36 mouse cellular contexts compared by ENCODE assay signal in the genomic region with DNA sequence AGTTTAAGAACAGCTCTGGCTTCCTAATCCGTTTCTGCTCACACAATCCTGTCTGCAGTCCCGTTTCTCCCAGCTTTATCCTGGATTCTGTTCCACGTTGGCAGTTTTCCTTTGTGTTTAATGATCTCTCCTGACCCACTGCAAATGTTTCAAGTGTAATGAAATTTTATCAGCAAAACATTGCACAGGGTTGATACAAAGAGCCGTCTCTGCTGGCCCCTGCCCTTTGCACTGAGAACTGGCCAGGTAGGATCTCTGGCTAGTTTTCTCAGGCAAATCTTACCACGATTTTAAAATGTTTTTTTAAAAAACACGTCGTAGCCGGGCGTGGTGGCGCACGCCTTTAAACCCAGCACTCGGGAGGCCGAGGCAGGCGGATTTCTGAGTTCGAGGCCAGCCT. TPM values are rescaled to one million over a fixed set of nuclear protein-coding genes. Genes with fewer than 3 reads are reported as not detected.
"Had no signal": no experiment of that assay in that cellular context is flagged by ENCODE, and none has a peak within 500 bp of the region (broad histone marks: within the 10 kb centered on the region; RNA-seq: fewer than 3 reads in every experiment).

No protein-coding gene starts in this region.

- H3K4me2 ChIP-seq: heart, embryonic 11.5 days; hindbrain, embryonic 13.5 days; hindbrain, embryonic 15.5 days; limb, embryonic 12.5 days; liver, embryonic 13.5 days; liver, embryonic 15.5 days had no signal

- H3K27ac ChIP-seq: hindbrain, embryonic 13.5 days; hindbrain, embryonic 15.5 days; hindbrain, postnatal 0 days; layer of hippocampus, adult 2 months; limb, embryonic 10.5 days; limb, embryonic 12.5 days; liver, embryonic 13.5 days; liver, embryonic 15.5 days had no signal

- H3K4me1 ChIP-seq: hindbrain, embryonic 13.5 days; limb, embryonic 10.5 days; limb, embryonic 12.5 days; liver, embryonic 15.5 days had no signal

- DNase-seq: forebrain, postnatal 0 days; gastrocnemius, postnatal 14 days; gastrocnemius, postnatal 36 days; heart, adult 11 months; heart, postnatal 10 days; heart, postnatal 36 days; kidney, adult 18-20 months; kidney, adult 8-10 months; kidney, postnatal 10 days; kidney, postnatal 25 days; kidney, postnatal 4 days; layer of hippocampus, adult 9-11 months; layer of hippocampus, postnatal 36 days; liver; liver, embryonic 13.5 days had no signal

- H3K9ac ChIP-seq: forebrain, postnatal 0 days; hindbrain, embryonic 13.5 days; hindbrain, embryonic 15.5 days; limb, embryonic 12.5 days; liver, embryonic 13.5 days; liver, embryonic 15.5 days had no signal

- H3K36me3 ChIP-seq: hindbrain, embryonic 13.5 days; hindbrain, embryonic 15.5 days; limb, embryonic 10.5 days; limb, embryonic 12.5 days; liver, embryonic 13.5 days; liver, embryonic 15.5 days had no signal

- H3K4me3 ChIP-seq: hindbrain, embryonic 13.5 days; hindbrain, embryonic 15.5 days; layer of hippocampus, adult 2 months; limb, embryonic 10.5 days; limb, embryonic 12.5 days; liver, embryonic 13.5 days; liver, embryonic 15.5 days had no signal

- H3K27me3 ChIP-seq: hindbrain, embryonic 13.5 days; hindbrain, embryonic 15.5 days; limb, embryonic 12.5 days; liver, embryonic 15.5 days had no signal

- H3K9me3 ChIP-seq: hindbrain, embryonic 13.5 days; hindbrain, embryonic 15.5 days; limb, embryonic 10.5 days; limb, embryonic 12.5 days; liver, embryonic 13.5 days; liver, embryonic 15.5 days had no signal

RNA-seq across cellular contexts. Expression of a gene that starts 26.9 kb away (rescaled TPM):
- total RNA-seq: hematopoietic stem cell, adult 5-6 weeks had no signal

RNA-seq across cellular contexts. Expression of a gene that starts 39.6 kb away (rescaled TPM):
- total RNA-seq: forebrain, postnatal 0 days; gastrocnemius, adult 18-20 months; gastrocnemius, adult 8-10 months; gastrocnemius, postnatal 14 days; gastrocnemius, postnatal 36 days; heart, adult 8-10 months; heart, postnatal 10 days; heart, postnatal 36 days; hematopoietic stem cell, adult 5-6 weeks; hindbrain, postnatal 0 days; layer of hippocampus, adult 2 months; layer of hippocampus, postnatal 14 days; layer of hippocampus, postnatal 36 days; left cerebral cortex, adult 18-20 months; left cerebral cortex, postnatal 14 days; left cerebral cortex, postnatal 36 days had no signal
- polyA plus RNA-seq: forebrain, postnatal 0 days; heart, embryonic 11.5 days; heart, embryonic 14.5 days; hindbrain, embryonic 11.5 days; hindbrain, embryonic 13.5 days; hindbrain, embryonic 15.5 days; hindbrain, postnatal 0 days; kidney, embryonic 14.5 days; kidney, embryonic 16.5 days; limb, embryonic 10.5 days; limb, embryonic 12.5 days; liver, embryonic 13.5 days; liver, embryonic 15.5 days had no signal

RNA-seq across cellular contexts. Expression of a gene that starts 52.4 kb away (rescaled TPM):
- total RNA-seq: forebrain, postnatal 0 days; gastrocnemius, adult 18-20 months; gastrocnemius, adult 8-10 months; gastrocnemius, postnatal 14 days; gastrocnemius, postnatal 36 days; heart, adult 8-10 months; heart, postnatal 10 days; heart, postnatal 36 days; hematopoietic stem cell, adult 5-6 weeks; hindbrain, postnatal 0 days; layer of hippocampus, adult 2 months; layer of hippocampus, postnatal 14 days; layer of hippocampus, postnatal 36 days; left cerebral cortex, adult 18-20 months; left cerebral cortex, postnatal 14 days; left cerebral cortex, postnatal 36 days had no signal
- polyA plus RNA-seq: forebrain, postnatal 0 days; heart, embryonic 14.5 days; hindbrain, embryonic 11.5 days; hindbrain, embryonic 13.5 days; limb, embryonic 10.5 days; limb, embryonic 12.5 days; limb, embryonic 14.5 days had no signal
